Mouse (Mus musculus) left cerebral cortex, postnatal 4 days (tissue): ENCODE data around the gene Il4i1. TPM values are rescaled to one million over a fixed set of nuclear protein-coding genes. Genes with fewer than 3 reads are reported as not detected.

Experiments
- microRNA-seq: library from miRNA; unstranded; fragments of <30 nt; microRNA quantifications from one replicate; pipeline ENCODE4 v1.2.0, GENCODE M21; 2022
- total RNA-seq, 2 experiments: library from RNA; stranded (reverse); gene quantifications; 2 replicates each; pipeline ENCODE4 v1.2.3; 2021

Il4i1 gene
- total RNA-seq, 2 experiments from 2014 or later = 1.0 TPM

Small RNAs within 50 kb of the gene (microRNA-seq; reads per million reads assigned to microRNA genes)
- not detected for gene Mir707

Other genes starting within 250 kb of the Il4i1 start
- gene Napsa, start 244.0 kb upstream of the Il4i1 start, total RNA-seq = under 1 TPM in 1 of 2 experiments, not detected in 1; 0.30 TPM
- 10 to 100 TPM; 31.0 to 33.0 TPM for gene Kcnc3, start 225.7 kb upstream of the Il4i1 start, total RNA-seq
- gene Myh14, start 145.5 kb upstream of the Il4i1 start, total RNA-seq = 1 to 10 TPM; 3.0 to 5.7 TPM
- gene Izumo2, start 107.6 kb upstream of the Il4i1 start, total RNA-seq = not detected
- 10 to 100 TPM; 19.6 to 25.9 TPM for gene Vrk3, start 68.0 kb upstream of the Il4i1 start, total RNA-seq
- gene Zfp473, start 65.3 kb upstream of the Il4i1 start, total RNA-seq = under 1 TPM; 0.84 to 0.91 TPM
- 10 to 100 TPM; 50.3 to 51.1 TPM for gene Nup62, start 299 bp upstream of the Il4i1 start, total RNA-seq
- 10 to 100 TPM; 22.6 to 23.5 TPM for gene Atf5, start 271 bp downstream of the Il4i1 start, total RNA-seq
- gene Akt1s1, start 32.6 kb downstream of the Il4i1 start, total RNA-seq = 10 to 100 TPM; 74.1 to 85.4 TPM
- gene Tbc1d17, start 32.7 kb downstream of the Il4i1 start, total RNA-seq = 10 to 100 TPM; 57.1 to 68.3 TPM
- gene Pnkp, start 40.8 kb downstream of the Il4i1 start, total RNA-seq = 10 to 100 TPM; 27.5 to 29.3 TPM
- 100 to 1,000 TPM; 423 to 428 TPM for gene Ptov1, start 53.4 kb downstream of the Il4i1 start, total RNA-seq
- gene Med25, start 76.3 kb downstream of the Il4i1 start, total RNA-seq = 100 to 1,000 TPM; 117 to 122 TPM
- gene Fuz, start 79.7 kb downstream of the Il4i1 start, total RNA-seq = 10 to 100 TPM; 10.5 to 13.1 TPM
- 100 to 1,000 TPM; 232 to 258 TPM for gene Ap2a1, start 113.1 kb downstream of the Il4i1 start, total RNA-seq
- not detected for gene Tsks, start 126.8 kb downstream of the Il4i1 start, total RNA-seq
- 10 to 100 TPM; 59.7 to 68.8 TPM for gene Cpt1c, start 158.5 kb downstream of the Il4i1 start, total RNA-seq
- gene Prmt1, start 170.2 kb downstream of the Il4i1 start, total RNA-seq = 100 to 1,000 TPM; 485 to 487 TPM
- gene Irf3, start 181.3 kb downstream of the Il4i1 start, total RNA-seq = 10 to 100 TPM; 34.8 to 37.9 TPM
- 1 to 10 TPM; 4.4 to 4.7 TPM for gene Bcl2l12, start 182.3 kb downstream of the Il4i1 start, total RNA-seq
- 100 to 1,000 TPM; 154 TPM for gene Scaf1, start 200.0 kb downstream of the Il4i1 start, total RNA-seq
- gene Rras, start 201.6 kb downstream of the Il4i1 start, total RNA-seq = 1 to 10 TPM; 6.9 to 7.2 TPM
- gene Prr12, start 236.5 kb downstream of the Il4i1 start, total RNA-seq = 10 to 100 TPM; 77.9 to 80.6 TPM
- gene Nosip, start 246.0 kb downstream of the Il4i1 start, total RNA-seq = 10 to 100 TPM; 44.8 to 47.6 TPM
- gene Prrg2, start 246.3 kb downstream of the Il4i1 start, total RNA-seq = 1 to 10 TPM; 6.2 to 7.2 TPM